Comparison of ENCODE assay signal across 11 mouse cellular contexts in the genomic region with DNA sequence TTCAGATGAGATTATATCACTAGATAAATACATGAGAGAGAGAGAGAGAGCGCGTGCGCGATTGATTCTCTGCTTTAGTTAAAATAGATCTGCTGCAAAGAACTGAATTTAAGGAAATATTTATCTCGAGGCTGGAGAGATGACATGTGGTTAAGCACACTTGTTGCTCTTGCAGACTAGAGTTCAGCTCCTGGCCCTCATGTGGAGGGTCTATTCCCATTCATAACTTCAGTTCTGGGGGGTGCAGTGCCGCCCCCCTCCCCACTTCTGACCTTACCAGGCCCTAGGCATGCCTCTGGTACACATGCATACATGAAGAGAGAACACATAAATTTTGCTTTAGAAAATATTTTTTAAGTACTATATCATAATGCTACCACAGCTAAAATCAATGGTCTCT. TPM values are rescaled to one million over a fixed set of nuclear protein-coding genes. Genes with fewer than 3 reads are reported as not detected.
A peak's percentile ranks its signal among the peaks of the same experiment; 100 is the strongest.
DNase-seq lines count a peak whose midpoint lies in the region; ATAC-seq lines count a peak whose summit lies in the region.
"Had no signal": no experiment of that assay in that cellular context is flagged by ENCODE, and none has a peak within 500 bp of the region (broad histone marks: within the 10 kb centered on the region; RNA-seq: fewer than 3 reads in every experiment).

No protein-coding gene starts in this region.

- 83% methylated on average over 6 of the region's 6 CpGs for WGBS in lung, embryonic 15.5 days
- 87% methylated on average over 6 of the region's 6 CpGs for WGBS in forebrain, embryonic 15.5 days
- WGBS in limb, embryonic 12.5 days = 86% methylated on average over 6 of the region's 6 CpGs
- 82% methylated on average over 6 of the region's 6 CpGs for WGBS in stomach, embryonic 15.5 days

- H3K9me3 ChIP-seq in lung, embryonic 15.5 days = no peaks in the 10 kb centered on the region
- H3K9me3 ChIP-seq in forebrain, embryonic 15.5 days = no peaks in the 10 kb centered on the region
- no peaks in the 10 kb centered on the region for H3K9me3 ChIP-seq in limb, embryonic 12.5 days
- H3K9me3 ChIP-seq in stomach, embryonic 15.5 days = no peaks in the 10 kb centered on the region

- no peaks in the 10 kb centered on the region for H3K27me3 ChIP-seq in lung, embryonic 15.5 days
- no peaks in the 10 kb centered on the region for H3K27me3 ChIP-seq in forebrain, embryonic 15.5 days
- no peaks in the 10 kb centered on the region for H3K27me3 ChIP-seq in limb, embryonic 12.5 days
- no peaks in the 10 kb centered on the region for H3K27me3 ChIP-seq in stomach, embryonic 15.5 days (replicated peaks)

- 0 out of 2 replicates have a peak overlapping the region, but pooled peaks have one; percentile 1 for H3K9ac ChIP-seq in lung, embryonic 15.5 days
- peak overlapping the region; percentile 85 for H3K9ac ChIP-seq in forebrain, embryonic 15.5 days (replicated peaks)
- H3K9ac ChIP-seq in limb, embryonic 12.5 days (replicated peaks) = peak overlapping the region; percentile 87; the same call in 1 of the 2 replicates
- H3K9ac ChIP-seq in stomach, embryonic 15.5 days = no peak overlapping the region

- peaks cover 16% of the 10 kb centered on the region; the same call in 1 of the 2 replicates for H3K4me1 ChIP-seq in lung, embryonic 15.5 days
- peaks cover 34% of the 10 kb centered on the region for H3K4me1 ChIP-seq in forebrain, embryonic 15.5 days
- peaks cover 9% of the 10 kb centered on the region for H3K4me1 ChIP-seq in limb, embryonic 12.5 days (replicated peaks)
- peaks cover 5% of the 10 kb centered on the region; the same call in 1 of the 2 replicates for H3K4me1 ChIP-seq in stomach, embryonic 15.5 days

- peak overlapping the region; percentile 92 for H3K4me2 ChIP-seq in lung, embryonic 15.5 days
- H3K4me2 ChIP-seq in forebrain, embryonic 15.5 days (replicated peaks) = peak overlapping the region; percentile 67
- H3K4me2 ChIP-seq in limb, embryonic 12.5 days = peak overlapping the region; percentile 75
- peak overlapping the region; percentile 86; the same call in 1 of the 2 replicates for H3K4me2 ChIP-seq in stomach, embryonic 15.5 days

- peak overlapping the region; percentile 77 for H3K4me3 ChIP-seq in lung, embryonic 15.5 days
- peak overlapping the region; percentile 83 for H3K4me3 ChIP-seq in forebrain, embryonic 15.5 days
- peak overlapping the region; percentile 75 for H3K4me3 ChIP-seq in limb, embryonic 12.5 days (replicated peaks)
- peak overlapping the region; percentile 71; the same call in 1 of the 2 replicates for H3K4me3 ChIP-seq in stomach, embryonic 15.5 days (replicated peaks)

- DNase-seq in lung, postnatal 14 days = no peak
- no peak for DNase-seq in embryo, embryonic 10 days (ENCODE audit: low spot score)
- DNase-seq in liver = no peak
- DNase-seq: kidney, postnatal 25 days; lung, postnatal 36 days; right cerebral cortex, postnatal 14 days; thymus, postnatal 25 days had no signal

- ATAC-seq in lung, embryonic 15.5 days (ENCODE audit: borderline replicate concordance, extremely low read depth, low FRiP score, low TSS enrichment) = no peak
- ATAC-seq in forebrain, embryonic 15.5 days (replicated peaks) = no peak
- no peak for ATAC-seq in limb, embryonic 12.5 days (ENCODE audit: insufficient number of reproducible peaks, insufficient read depth, low FRiP score, low TSS enrichment, low read depth)
- no peak for ATAC-seq in stomach, embryonic 15.5 days (ENCODE audit: insufficient read depth, low FRiP score, low read depth)

- H3K36me3 ChIP-seq in lung, embryonic 15.5 days = no peaks in the 10 kb centered on the region
- 0 out of 2 replicates have a peak, but pooled peaks cover 3% of the 10 kb centered on the region for H3K36me3 ChIP-seq in forebrain, embryonic 15.5 days
- peaks cover 4% of the 10 kb centered on the region; the same call in 1 of the 2 replicates for H3K36me3 ChIP-seq in limb, embryonic 12.5 days
- H3K36me3 ChIP-seq in stomach, embryonic 15.5 days = no peaks in the 10 kb centered on the region

- no peak overlapping the region for H3K27ac ChIP-seq in lung, embryonic 15.5 days
- peak overlapping the region; percentile 11; the same call in 1 of the 2 replicates for H3K27ac ChIP-seq in forebrain, embryonic 15.5 days (replicated peaks)
- no peak overlapping the region for H3K27ac ChIP-seq in limb, embryonic 12.5 days
- H3K27ac ChIP-seq in stomach, embryonic 15.5 days = no peak overlapping the region

RNA-seq across cellular contexts. Expression of a gene that starts 1.5 kb away (rescaled TPM):
- polyA plus RNA-seq in lung, embryonic 15.5 days (2015; fragmentation: Nextera tagmentation; extraction: Ambion mirVana) = 32.9 and 35.0 TPM in 2 replicates
- 78.9 and 84.1 TPM in 2 replicates for polyA plus RNA-seq in forebrain, embryonic 15.5 days (2015; fragmentation: Nextera tagmentation; extraction: Ambion mirVana)
- 34.8 and 35.1 TPM in 2 replicates for polyA plus RNA-seq in limb, embryonic 12.5 days (2016; fragmentation: Nextera tagmentation; extraction: Ambion mirVana)
- 32.1 and 34.4 TPM in 2 replicates for polyA plus RNA-seq in stomach, embryonic 15.5 days (2015; fragmentation: Nextera tagmentation; extraction: Ambion mirVana)
